Mouse (Mus musculus) spleen, adult 2 months (tissue): ENCODE measurements around the gene Fam174b.

Experiments
- CTCF ChIP-seq: fragments of 200-500 bp; IDR thresholded peaks from 2 replicates; pipeline ENCODE4 v1.5.1; 2011; ENCODE audit warnings: mild to moderate bottlenecking, inconsistent platforms; ENCODE audit not compliant: insufficient read depth, insufficient read length, insufficient replicate concordance; ENCODE audit errors: extremely low read depth
- POLR2A ChIP-seq: fragments of 200-500 bp; IDR thresholded peaks from 2 replicates; pipeline ENCODE4 v1.6.1; 2011; ENCODE audit warnings: low read depth, low read length, inconsistent platforms

DNA sequence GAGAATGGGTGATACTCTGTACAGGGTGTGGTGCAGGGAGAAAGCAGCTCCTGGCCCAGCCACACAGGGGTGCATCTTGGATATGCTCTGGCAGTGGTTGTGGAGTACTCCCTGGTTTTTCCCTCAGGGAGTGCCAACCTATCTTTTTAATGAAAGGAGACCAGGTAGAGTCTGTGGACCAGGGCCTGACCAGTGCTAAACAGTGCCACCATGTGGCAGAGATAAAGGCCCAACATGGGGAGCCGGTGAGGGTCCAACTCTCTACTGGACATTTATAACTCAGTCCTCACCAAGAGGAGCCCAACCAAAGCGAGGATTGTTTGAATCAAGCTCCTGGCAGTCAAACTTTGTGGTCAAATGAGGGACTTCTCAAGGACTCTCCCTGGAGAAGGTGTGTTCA lies 69.2 kb downstream of the Fam174b start:
- no peak for TF ChIP-seq CTCF
- no peak for TF ChIP-seq POLR2A
